Mouse (Mus musculus) stomach, postnatal 0 days (tissue): ENCODE results near the gene Ufc1.

ENCODE experiments used
- CTCF ChIP-seq: IDR thresholded peaks from 2 replicates; pipeline ENCODE4 v1.5.1; 2016; ENCODE audit warnings: antibody characterized with exemption, low read depth, mild to moderate bottlenecking, moderate library complexity
- EP300 ChIP-seq: optimal IDR thresholded peaks from 2 replicates; pipeline ENCODE3; 2016; ENCODE audit warnings: antibody characterized with exemption

DNA sequence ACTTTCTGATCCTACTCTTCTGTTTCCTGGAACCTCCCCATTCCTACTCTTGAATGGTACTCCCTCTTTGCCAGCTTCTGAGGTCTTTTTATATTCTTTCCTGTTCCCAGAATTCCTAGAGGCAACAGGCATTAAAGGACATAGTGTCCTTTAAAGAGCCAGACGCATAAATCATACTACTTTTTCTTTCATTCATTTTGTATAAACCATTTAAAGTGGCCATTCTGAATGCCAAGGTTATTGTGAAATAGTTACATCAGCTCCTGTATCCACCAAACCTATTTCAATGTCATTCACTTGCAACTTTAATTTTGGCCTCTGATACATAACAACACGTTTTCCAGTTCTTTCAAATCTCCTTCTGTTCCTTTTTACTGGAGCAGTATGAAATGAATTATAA is 14.5 kb upstream of the Ufc1 start:
- TF ChIP-seq CTCF (no peak), EP300 (no peak)
